Mouse (Mus musculus) left cerebral cortex, postnatal 14 days (tissue): Measurements from ENCODE around the gene Mybpc2. TPM values are rescaled to one million over a fixed set of nuclear protein-coding genes. Genes with fewer than 3 reads are reported as not detected.
A peak's percentile ranks its signal among the peaks of the same experiment; 100 is the strongest.

Experiments used
- DNase-seq, 2 experiments: peaks; one replicate each; pipeline ENCODE4 v3.0.0; 2021 to 2022; ENCODE audit warnings: low spot score in 2 of 2, mixed read lengths in 1 of 2
- intact Hi-C: fragments of 180-260 bp; cut with DNase I; formaldehyde crosslinking; loops from one replicate; pipeline ENCODE4 v1.15.1; 2025
- total RNA-seq, 2 experiments: library from RNA; stranded (reverse); gene quantifications; 2 replicates each; pipeline ENCODE4 v1.2.3; 2021

Mybpc2 gene
- total RNA-seq, 2 experiments from 2014 or later: 0.30 TPM; not detected in 1

DNA sequence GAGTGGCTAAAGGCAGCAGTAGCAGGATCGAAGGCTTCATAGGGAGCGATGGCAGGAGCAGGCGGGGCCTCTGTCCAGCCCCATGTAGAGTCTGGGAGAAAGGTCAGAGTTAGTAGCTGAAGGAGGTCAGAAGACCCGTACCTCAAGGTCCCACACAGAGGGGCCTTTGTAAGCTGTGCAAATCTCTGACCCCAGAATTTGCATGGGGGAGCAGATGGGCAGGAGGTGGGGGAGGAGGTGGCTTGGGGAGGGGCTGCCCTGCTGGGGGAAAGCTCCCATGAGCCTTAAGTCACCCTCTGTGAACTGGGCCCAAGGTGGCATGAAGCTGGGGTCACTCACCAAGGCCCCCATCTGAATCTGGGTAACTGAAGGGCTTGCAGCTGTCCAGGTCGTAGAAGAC, 5.1 kb upstream of the Mybpc2 start:
- intact Hi-C loops: no loop called here
- DNase-seq: no peak

- intact Hi-C loops: no loop called here
- peak; percentile 80 to 81 for DNase-seq
These were observed 3.3 kb upstream of the Mybpc2 start for GRCm38 (mm10) chr7:44527483-44528398.

DNA sequence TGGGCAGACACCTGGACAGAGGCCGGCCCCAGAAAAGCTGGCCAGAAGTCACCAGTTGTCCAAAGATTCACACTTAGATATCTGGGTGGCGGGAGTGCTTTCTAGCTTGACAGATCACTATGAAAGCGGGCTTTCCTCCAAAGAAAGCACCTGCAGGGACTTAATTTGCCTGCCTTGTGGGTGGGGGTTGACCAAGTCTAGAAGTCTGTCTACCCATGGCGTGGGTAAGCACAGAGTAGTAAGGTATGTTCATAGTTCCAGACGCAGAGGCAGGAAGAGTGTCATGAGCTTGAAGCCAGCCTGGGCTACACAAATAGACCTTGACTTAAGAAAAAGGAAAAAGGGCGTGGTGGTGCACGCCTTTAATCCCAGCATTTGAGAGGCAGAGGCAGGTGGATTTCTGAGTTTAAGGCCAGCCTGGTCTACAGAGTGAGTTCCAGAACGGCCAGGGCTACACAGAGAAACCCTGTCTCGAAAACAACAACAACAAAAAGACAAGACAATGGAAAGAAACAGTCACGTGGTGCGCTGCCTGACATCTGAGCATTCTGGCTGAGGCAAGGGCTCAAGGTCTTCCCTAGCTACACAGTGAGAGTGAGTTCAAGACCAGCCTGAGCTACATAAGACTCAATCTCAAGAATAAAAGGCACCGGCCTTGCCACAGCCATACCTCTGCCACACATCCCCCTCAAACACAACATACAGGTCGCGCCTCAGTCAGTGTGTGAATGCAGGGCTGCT, 2.1 kb upstream of the Mybpc2 start:
- DNase-seq: no peak
- intact Hi-C loops: no loop called here

DNA sequence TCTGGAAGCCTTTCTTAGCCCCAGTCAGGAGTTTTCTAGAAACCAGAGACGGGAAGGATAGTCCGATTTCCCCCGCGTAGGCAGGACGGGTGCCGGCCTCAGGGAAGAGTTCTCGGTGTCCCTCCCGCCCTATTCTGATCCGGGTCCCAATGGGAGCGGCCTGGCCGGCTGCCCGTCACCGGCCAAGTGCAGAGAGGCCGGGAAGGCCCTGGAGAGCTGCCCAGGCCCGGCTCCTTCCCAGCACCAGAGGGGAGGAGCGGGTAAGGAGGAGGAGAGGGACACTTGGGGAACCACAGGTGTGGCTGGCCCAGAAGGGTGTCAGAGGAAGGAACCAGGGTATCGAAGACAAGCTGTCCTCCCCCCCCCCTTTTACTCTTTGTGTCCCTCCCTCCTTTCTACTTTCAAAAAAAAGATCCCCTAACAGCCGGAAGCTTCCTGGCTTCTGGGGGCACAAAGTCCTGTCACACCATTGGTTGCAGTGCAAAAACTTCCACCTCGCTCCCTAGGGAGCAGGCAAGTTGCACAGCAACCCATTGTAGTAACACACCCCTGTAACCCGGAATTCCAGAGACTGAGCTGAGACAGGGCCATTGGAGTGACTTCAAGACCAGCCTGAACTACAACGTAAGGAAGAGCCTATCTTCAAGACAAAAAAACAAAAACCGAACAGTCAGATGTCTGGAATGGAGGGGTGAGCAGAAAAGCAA, 823 bp upstream of the Mybpc2 start:
- peak in 1 of 2 experiments; percentile 49 for DNase-seq
- intact Hi-C loops: no loop called here

GRCm38 (mm10) chr7:44523056-44523455, 1.4 kb downstream of the Mybpc2 start:
- intact Hi-C loops: loop anchor here (5.0 kb wide), 2 partner anchors 34 to 129 kb away; no protein-coding TSS in a partner anchor
- DNase-seq: no peak

DNA sequence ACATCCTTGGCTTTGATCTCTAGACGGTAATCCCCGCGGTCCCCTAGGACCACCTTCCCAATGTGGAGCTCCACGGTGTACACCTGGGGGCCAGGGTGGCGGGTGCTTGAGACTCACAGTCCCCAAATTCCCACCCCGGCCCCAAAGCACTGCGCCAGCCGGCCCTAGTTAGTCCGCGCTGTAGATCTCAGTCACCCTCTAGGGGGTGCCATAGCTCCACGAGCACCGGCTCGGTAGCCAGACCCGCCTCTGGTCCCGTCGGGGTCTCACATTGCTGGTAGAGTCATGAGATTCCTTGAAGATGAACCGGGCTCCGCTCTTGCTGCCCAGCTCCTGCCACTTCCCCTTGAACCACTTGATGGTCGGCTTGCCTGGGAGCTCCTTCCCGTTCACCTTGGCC, 2.7 kb downstream of the Mybpc2 start:
- intact Hi-C loops: loop anchor here (5.0 kb wide), 2 partner anchors 36 to 131 kb away; no protein-coding TSS in a partner anchor

GRCm38 (mm10) chr7:44520990-44521389, 3.5 kb downstream of the Mybpc2 start:
- DNase-seq: no peak

More for the DNA sequence above, 2.7 kb downstream of the Mybpc2 start:
- DNase-seq: peak; percentile 38 to 48

DNA sequence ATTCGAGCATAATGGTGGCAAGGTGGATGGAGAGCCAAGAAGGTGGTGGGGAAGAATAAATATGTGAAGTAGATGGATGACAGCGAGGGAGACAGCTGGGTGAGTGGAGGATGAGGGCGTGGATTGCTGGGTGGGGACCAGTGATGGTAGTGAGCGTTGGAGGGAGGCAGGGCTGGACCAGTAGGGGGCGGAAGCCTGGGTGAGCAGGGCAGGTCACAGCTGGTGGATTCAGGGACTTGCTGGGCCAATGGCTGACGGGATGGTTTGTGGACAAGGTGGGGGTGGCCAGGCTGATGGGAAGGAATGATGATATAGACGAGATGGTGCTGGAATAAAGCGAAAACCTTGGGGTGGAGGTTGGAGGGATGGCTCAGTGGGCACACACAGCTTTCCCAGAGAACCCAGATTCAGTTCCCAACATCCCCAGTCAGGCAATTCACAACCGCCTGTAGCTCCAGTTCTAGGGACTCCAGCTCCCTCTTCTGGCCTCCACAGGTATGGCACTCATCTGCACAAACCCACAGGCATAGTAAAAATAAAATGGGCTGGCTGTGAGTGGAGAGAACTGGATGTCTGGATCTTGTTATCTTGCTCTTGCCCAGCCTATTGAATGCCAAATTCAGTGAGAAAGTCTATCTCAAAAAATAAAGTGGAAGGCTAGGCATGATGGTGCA, 5.1 kb downstream of the Mybpc2 start:
- DNase-seq: no peak
- intact Hi-C loops: no loop called here

More at GRCm38 (mm10) chr7:44520990-44521389, 3.5 kb downstream of the Mybpc2 start:
- intact Hi-C loops: loop anchor here (5.0 kb wide), 2 partner anchors 36 to 131 kb away; no protein-coding TSS in a partner anchor

DNA sequence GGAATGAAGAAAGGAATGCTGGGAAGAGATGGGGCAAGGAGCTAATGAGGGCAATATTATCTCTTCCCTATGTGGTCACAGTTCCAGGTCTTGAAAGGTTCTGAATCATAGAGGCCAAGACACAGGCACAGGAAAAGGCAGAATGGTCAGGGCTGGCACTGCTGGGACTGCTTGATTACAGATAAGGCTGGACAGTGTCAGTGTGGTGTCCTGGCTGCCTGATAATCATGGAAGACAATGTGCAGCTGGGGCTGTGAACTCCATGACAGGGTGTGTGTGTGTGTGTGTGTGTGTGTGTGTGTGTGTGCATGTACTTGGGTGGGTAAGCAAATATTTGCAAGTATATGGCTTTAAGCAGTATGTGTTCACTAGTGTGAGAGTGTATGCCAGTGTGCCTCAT, 17.0 kb downstream of the Mybpc2 start:
- DNase-seq: no peak
- intact Hi-C loops: no loop called here

DNA sequence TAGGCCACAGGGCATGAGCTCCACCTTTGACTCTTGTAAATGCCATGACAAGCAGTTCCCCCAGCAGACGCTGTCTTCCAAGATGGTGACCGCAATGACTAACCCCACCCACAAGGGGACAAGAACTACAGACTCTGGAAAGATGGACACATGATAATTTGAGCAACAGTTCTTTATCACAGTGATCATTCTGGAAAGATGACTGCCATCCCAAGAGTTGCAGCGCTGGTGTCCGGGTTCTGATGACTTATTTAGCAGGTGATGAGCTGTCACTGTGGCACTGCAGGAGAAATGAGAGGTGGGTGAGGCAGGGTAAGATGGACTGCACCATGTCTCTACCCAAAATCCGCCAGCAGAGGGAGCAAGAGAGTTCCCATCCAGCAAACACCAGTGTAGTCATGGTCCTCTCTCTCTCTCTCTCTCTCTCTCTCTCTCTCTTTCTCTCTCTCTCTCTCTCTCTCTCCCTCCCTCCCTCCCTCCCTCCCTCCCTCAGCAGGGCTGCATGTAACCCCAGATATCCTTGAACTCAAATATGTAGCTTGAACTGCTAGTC, 22.8 kb downstream of the Mybpc2 start:
- intact Hi-C loops: loop anchor here (2.0 to 5.0 kb wide), 3 partner anchors 47 to 151 kb away; partner anchors contain the start of gene Pold1
- DNase-seq: peak; percentile 81 to 85

- intact Hi-C loops: loop anchor here (2.0 to 5.0 kb wide), 3 partner anchors 49 to 152 kb away; partner anchors contain the start of gene Pold1
- no peak for DNase-seq
These were observed 24.4 kb downstream of the Mybpc2 start for GRCm38 (mm10) chr7:44500046-44500445.

DNA sequence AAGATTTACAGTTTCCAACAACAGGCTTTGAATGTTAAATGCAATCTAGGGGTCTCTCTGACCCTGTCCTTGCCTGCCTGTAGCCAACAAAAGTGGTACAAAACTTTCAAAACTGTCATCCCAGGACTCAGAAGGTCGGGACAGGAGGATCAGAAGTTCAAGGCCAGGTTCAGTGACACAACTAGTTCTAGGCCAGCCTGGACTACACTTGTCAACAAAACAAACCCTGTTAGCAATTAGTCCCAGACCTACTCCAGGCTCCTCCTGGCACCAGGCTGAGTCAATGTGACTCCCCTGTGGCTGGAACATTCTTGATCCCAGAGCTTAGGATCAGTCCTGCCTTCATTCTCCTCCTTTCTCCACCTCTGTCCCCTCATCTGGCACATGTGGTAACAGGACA, 25.5 kb downstream of the Mybpc2 start:
- no peak for DNase-seq
- intact Hi-C loops: no loop called here

- intact Hi-C loops: no loop called here
- DNase-seq: no peak
These were observed 26.9 kb downstream of the Mybpc2 start for GRCm38 (mm10) chr7:44497361-44498055.

- intact Hi-C loops: no loop called here
- DNase-seq: no peak
These were observed 27.7 kb downstream of the Mybpc2 start for GRCm38 (mm10) chr7:44496771-44497109.

DNA sequence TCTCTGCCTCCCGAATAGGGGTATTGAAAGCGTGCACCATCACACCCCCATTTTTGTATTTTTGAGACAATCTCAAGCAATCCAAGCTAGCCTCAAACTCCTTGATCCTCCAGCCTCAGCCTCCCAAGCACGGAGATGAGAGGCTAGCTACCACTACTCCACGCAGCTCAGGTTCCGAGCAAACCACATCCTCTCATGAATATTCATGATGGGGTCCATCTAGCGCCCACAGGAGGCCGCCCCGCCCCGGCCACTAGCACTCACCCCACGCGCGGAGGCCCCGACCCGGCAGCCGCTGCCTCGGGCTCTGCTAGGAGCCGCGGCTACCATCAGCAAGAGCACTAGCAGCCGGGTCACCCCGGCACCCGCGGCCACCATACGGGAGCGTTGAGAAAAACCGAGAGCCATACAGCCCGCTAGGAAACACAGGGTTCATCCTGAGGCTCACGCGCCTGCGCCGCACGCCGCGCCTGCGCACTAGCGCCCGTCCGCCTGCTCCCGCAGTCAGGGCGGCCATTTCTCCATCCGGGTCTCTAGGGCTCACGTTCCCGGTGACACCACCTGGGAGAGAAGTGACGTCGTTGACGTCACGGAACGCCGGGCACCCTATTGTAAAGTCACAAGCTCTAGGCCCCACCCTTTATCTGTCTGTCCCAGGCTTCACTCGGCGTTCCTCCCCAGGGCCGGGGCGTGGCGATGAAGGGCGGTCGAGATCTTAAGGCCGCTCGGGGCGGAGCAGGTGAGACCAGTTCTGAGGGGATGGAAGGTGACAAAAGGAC, 28.3 kb downstream of the Mybpc2 start, which contains the start of the genes Emc10 and Fam71e1:
Emc10 (minus strand) TSS at position 538 of the 779 bp plus-strand sequence.
Fam71e1 (plus strand) TSS at position 590 of the 779 bp plus-strand sequence.
- DNase-seq: peak; percentile 99
- intact Hi-C loops: loop anchor here (2.0 kb wide), 1 partner anchor 21 kb away; no protein-coding TSS in a partner anchor

DNA sequence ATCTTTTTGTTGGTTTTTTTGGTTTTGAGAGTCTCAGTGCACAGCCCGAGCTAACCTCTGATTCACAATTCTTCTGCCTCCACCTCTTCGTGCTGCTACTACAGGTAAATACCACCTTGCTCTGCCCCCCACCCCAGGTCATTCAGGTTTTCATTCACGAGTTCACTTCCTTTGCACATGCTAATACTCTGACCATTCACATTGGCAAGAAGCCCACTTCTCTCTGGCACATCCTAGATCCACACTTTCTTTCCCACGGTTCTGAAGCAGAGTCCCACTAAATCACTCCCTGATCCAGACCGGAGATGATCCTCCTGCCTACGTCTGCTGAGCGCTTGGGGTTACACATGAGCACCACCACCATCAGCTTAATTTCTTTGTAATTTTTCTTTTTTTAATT, 29.4 kb downstream of the Mybpc2 start:
- DNase-seq: no peak
- intact Hi-C loops: loop anchor here (2.0 kb wide), 1 partner anchor 20 kb away; no protein-coding TSS in a partner anchor

DNA sequence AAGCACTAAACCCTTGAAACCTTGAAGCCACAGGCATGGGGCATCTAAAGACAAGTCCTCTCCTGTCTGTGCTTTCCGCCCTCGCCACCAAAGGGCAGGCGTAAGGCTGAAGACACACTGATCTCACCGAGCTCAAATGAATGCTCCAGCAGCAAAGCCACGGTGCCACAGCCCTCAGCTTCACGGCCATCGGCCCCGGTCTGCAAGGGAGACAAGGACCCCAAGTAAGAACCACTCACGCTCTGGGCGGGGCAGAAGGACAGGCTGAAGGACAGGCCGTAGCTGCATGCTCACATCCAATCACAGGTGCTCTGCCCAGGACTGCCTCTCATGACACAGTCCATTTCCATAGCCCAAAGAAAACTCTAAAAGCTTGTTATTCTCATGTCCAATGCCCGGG, 29.8 kb downstream of the Mybpc2 start:
- DNase-seq: no peak
- intact Hi-C loops: loop anchor here (2.0 kb wide), 1 partner anchor 20 kb away; no protein-coding TSS in a partner anchor
